Comparison of ENCODE assay signal across 8 mouse cellular contexts in genomic region chr2:31917636-31918035, GRCm38 (mm10). TPM values are rescaled to one million over a fixed set of nuclear protein-coding genes. Genes with fewer than 3 reads are reported as not detected.
DNase-seq lines count a peak whose midpoint lies in the region; ATAC-seq and TF ChIP-seq lines count a peak whose summit lies in the region.
"Had no signal": no experiment of that assay in that cellular context is flagged by ENCODE, and none has a peak within 500 bp of the region (broad histone marks: within the 10 kb centered on the region; RNA-seq: fewer than 3 reads in every experiment).

No protein-coding gene starts in this region.

- TF ChIP-seq EP300 in CH12.LX (IDR thresholded peaks at IDR 0.05; ENCODE audit: low read length), result no peak
- no peak for TF ChIP-seq EP300 in lung, postnatal 0 days (IDR thresholded peaks at IDR 0.05)

- H3K4me1 ChIP-seq in CH12.LX (ENCODE audit: control insufficient read depth in 1 of 2, insufficient read depth in 2 of 2), result peaks cover 3 to 7% of the 10 kb centered on the region in 2 experiments; a peak in 3 of 4 replicates
- no peaks in the 10 kb centered on the region for H3K4me1 ChIP-seq in embryonic facial prominence, embryonic 14.5 days (ENCODE audit: control insufficient read depth, insufficient read depth, low read length)
- no peaks in the 10 kb centered on the region for H3K4me1 ChIP-seq in lung, postnatal 0 days (ENCODE audit: insufficient read depth, low read depth, low read length)
- H3K4me1 ChIP-seq: lung, embryonic 15.5 days had no signal

- no peaks in the 10 kb centered on the region for H3K9me3 ChIP-seq in CH12.LX (replicated peaks; ENCODE audit: low read length)
- no peaks in the 10 kb centered on the region for H3K9me3 ChIP-seq in embryonic facial prominence, embryonic 14.5 days (ENCODE audit: control insufficient read depth, low read length)
- no peaks in the 10 kb centered on the region for H3K9me3 ChIP-seq in lung, postnatal 0 days (ENCODE audit: low read length)
- H3K9me3 ChIP-seq: lung, embryonic 15.5 days had no signal

- H3K4me2 ChIP-seq in CH12.LX (ENCODE audit: insufficient read depth, low read depth, poor library complexity, severe bottlenecking), result no peak overlapping the region
- H3K4me2 ChIP-seq in embryonic facial prominence, embryonic 14.5 days (ENCODE audit: low read depth, low read length), result no peak overlapping the region
- no peak overlapping the region for H3K4me2 ChIP-seq in lung, postnatal 0 days (replicated peaks; ENCODE audit: low read depth, low read length)
- H3K4me2 ChIP-seq: lung, embryonic 15.5 days had no signal

- ATAC-seq in embryonic facial prominence, embryonic 14.5 days (ENCODE audit: low read depth), result peak; percentile 60; the same call in 1 of the 2 replicates
- ATAC-seq in lung, postnatal 0 days, result no peak

- no peak for TF ChIP-seq POLR2A in CH12.LX (IDR thresholded peaks at IDR 0.05; ENCODE audit: low read depth, low read length)

- H3K9ac ChIP-seq in CH12.LX (ENCODE audit: insufficient read depth, low read depth), result no peak overlapping the region
- H3K9ac ChIP-seq in embryonic facial prominence, embryonic 14.5 days (ENCODE audit: low read depth, low read length), result no peak overlapping the region
- H3K9ac ChIP-seq in lung, postnatal 0 days (replicated peaks; ENCODE audit: low read depth), result no peak overlapping the region
- H3K9ac ChIP-seq: lung, embryonic 15.5 days had no signal

- H3K4me3 ChIP-seq in layer of hippocampus, adult 2 months, result no peak overlapping the region
- no peak overlapping the region for H3K4me3 ChIP-seq in CH12.LX (replicated peaks in 1 of 3; ENCODE audit: low read depth in 2 of 3, low read length in 2 of 3, poor library complexity in 1 of 3)
- no peak overlapping the region for H3K4me3 ChIP-seq in embryonic facial prominence, embryonic 14.5 days (ENCODE audit: low read depth, low read length)
- no peak overlapping the region for H3K4me3 ChIP-seq in lung, postnatal 0 days (ENCODE audit: low read depth, low read length)
- H3K4me3 ChIP-seq: lung, embryonic 15.5 days had no signal

- no peak overlapping the region for H3K27ac ChIP-seq in layer of hippocampus, adult 2 months
- H3K27ac ChIP-seq in CH12.LX (ENCODE audit: insufficient read depth, low read depth), result no peak overlapping the region
- no peak overlapping the region for H3K27ac ChIP-seq in embryonic facial prominence, embryonic 14.5 days (replicated peaks; ENCODE audit: low read depth, low read length)
- H3K27ac ChIP-seq in lung, postnatal 0 days (ENCODE audit: low read length), result no peak overlapping the region
- H3K27ac ChIP-seq: lung, embryonic 15.5 days had no signal

- TF ChIP-seq CTCF in layer of hippocampus, adult 2 months (conservative IDR thresholded peaks at IDR 0.05), result peak; percentile 82
- TF ChIP-seq CTCF in CH12.LX (conservative IDR thresholded peaks at IDR 0.05 in 1 of 2, IDR thresholded peaks at IDR 0.05 in 1 of 2; ENCODE audit: low read depth in 2 of 2, low read length in 2 of 2), result peak in 1 of 2 experiments; percentile 82; a peak in 2 of 4 replicates
- peak; percentile 74 for TF ChIP-seq CTCF in lung, postnatal 0 days (IDR thresholded peaks at IDR 0.05)

- peak; percentile 42 to 46 for DNase-seq in layer of hippocampus, adult 2 months (ENCODE audit: low spot score in 2 of 2)
- DNase-seq in layer of hippocampus, postnatal 36 days, result no peak
- peak; percentile 31 for DNase-seq in CH12.LX (ENCODE audit: extremely low read depth)
- DNase-seq in adipocyte (ENCODE audit: low spot score), result peak; percentile 64
- DNase-seq in embryonic facial prominence, embryonic 14.5 days (ENCODE audit: low spot score), result no peak
- DNase-seq in lung, postnatal 0 days (ENCODE audit: low spot score), result peak; percentile 51
- DNase-seq in thymus, postnatal 4 days, result peak; percentile 74

- H3K27me3 ChIP-seq in CH12.LX (replicated peaks), result peaks cover 75% of the 10 kb centered on the region
- H3K27me3 ChIP-seq in embryonic facial prominence, embryonic 14.5 days (replicated peaks; ENCODE audit: control insufficient read depth, insufficient read depth, low read length), result no peaks in the 10 kb centered on the region
- H3K27me3 ChIP-seq in lung, postnatal 0 days (replicated peaks; ENCODE audit: insufficient read depth, low read length), result no peaks in the 10 kb centered on the region

- dilution Hi-C loops in CH12.LX (cut with MboI; ENCODE audit: extremely low pct_ligation_motif_present, extremely low pct_unique_long_range_greater_than_20kb, low sequenced_read_pairs), result no loop called here

- TF ChIP-seq RAD21 in CH12.LX (IDR thresholded peaks at IDR 0.05; ENCODE audit: low read depth, low read length), result peak; percentile 82

- no peaks in the 10 kb centered on the region for H3K79me2 ChIP-seq in CH12.LX (replicated peaks; ENCODE audit: control insufficient read depth, extremely low read depth, insufficient read depth, poor library complexity, severe bottlenecking)

- in situ Hi-C loops in CH12.LX (cut with MboI; ENCODE audit: low pct_ligation_motif_present, low pct_unique_long_range_greater_than_20kb, low sequenced_read_pairs), result no loop called here

- 26% methylated on average over 4 of the region's 4 CpGs for WGBS in embryonic facial prominence, embryonic 14.5 days
- 20% methylated on average over 4 of the region's 4 CpGs for WGBS in lung, postnatal 0 days

- H3K36me3 ChIP-seq in CH12.LX (replicated peaks in 1 of 2; ENCODE audit: control insufficient read depth in 1 of 2, insufficient read depth in 1 of 2, low read length in 1 of 2), result no peaks in the 10 kb centered on the region
- no peaks in the 10 kb centered on the region for H3K36me3 ChIP-seq in embryonic facial prominence, embryonic 14.5 days (ENCODE audit: control insufficient read depth, insufficient read depth, low read length)
- no peaks in the 10 kb centered on the region for H3K36me3 ChIP-seq in lung, postnatal 0 days (ENCODE audit: insufficient read depth, low read length)
- H3K36me3 ChIP-seq: lung, embryonic 15.5 days had no signal

TF ChIP-seq in CH12.LX, 34 proteins besides CTCF, POLR2A, EP300 and RAD21:
- TF ChIP-seq MEF2A (IDR thresholded peaks at IDR 0.05; ENCODE audit: borderline replicate concordance, low read depth, low read length) (no peak), USF2 (conservative IDR thresholded peaks at IDR 0.05; ENCODE audit: low read depth, low read length) (no peak), SMC3 (IDR thresholded peaks at IDR 0.05; ENCODE audit: low read depth, low read length) (peak; percentile 64), NELFE (IDR thresholded peaks at IDR 0.05; ENCODE audit: low read depth, low read length) (0 out of 2 replicates have a peak, but pooled peaks have one; percentile 17), MAZ (IDR thresholded peaks at IDR 0.05; ENCODE audit: low read depth, low read length) (0 out of 2 replicates have a peak, but pooled peaks have one; percentile 34)

RNA-seq across cellular contexts. Expression of gene Lamc3, which starts 30.5 kb away (rescaled TPM):
- 1 to 10 TPM; 6.3 to 7.8 TPM for total RNA-seq in layer of hippocampus, adult 2 months (2021)
- total RNA-seq in layer of hippocampus, postnatal 36 days (2021), result 1 to 10 TPM; 5.7 to 7.2 TPM
- total RNA-seq in CH12.LX (2012; rRNA removed) (not detected in 2 replicates), CH12.LX (2014; rRNA removed) (not detected in 2 replicates)
- polyA plus RNA-seq in CH12.LX (2012; ENCODE audit: insufficient read length, low read depth), result not detected in 2 replicates
- polyA plus RNA-seq in embryonic facial prominence, embryonic 14.5 days (2014; fragmentation: Nextera tagmentation; extraction: Ambion mirVana), result 2.0 and 2.2 TPM in 2 replicates
- 2.9 and 3.4 TPM in 2 replicates for polyA plus RNA-seq in lung, postnatal 0 days (2015; fragmentation: Nextera tagmentation; extraction: Ambion mirVana)

RNA-seq across cellular contexts. Expression of gene Aif1l, which starts 32.3 kb away (rescaled TPM):
- 1 to 10 TPM; 6.0 to 7.4 TPM for total RNA-seq in layer of hippocampus, adult 2 months (2021)
- total RNA-seq in layer of hippocampus, postnatal 36 days (2021), result 1 to 10 TPM; 6.1 to 8.8 TPM
- total RNA-seq in CH12.LX (2012; rRNA removed) (0.81 and 2.1 TPM in 2 replicates), CH12.LX (2014; rRNA removed) (0.07 TPM in 1 of 2 replicates, not detected in the other)
- polyA plus RNA-seq in CH12.LX (2012; ENCODE audit: insufficient read length, low read depth), result 0.08 and 0.11 TPM in 2 replicates
- 31.2 and 33.9 TPM in 2 replicates for polyA plus RNA-seq in embryonic facial prominence, embryonic 14.5 days (2014; fragmentation: Nextera tagmentation; extraction: Ambion mirVana)
- polyA plus RNA-seq in lung, postnatal 0 days (2015; fragmentation: Nextera tagmentation; extraction: Ambion mirVana), result 11.7 and 12.6 TPM in 2 replicates

RNA-seq across cellular contexts. Expression of gene Nup214, which starts 56.6 kb away (rescaled TPM):
- 10 to 100 TPM; 67.0 to 69.3 TPM for total RNA-seq in layer of hippocampus, adult 2 months (2021)
- total RNA-seq in layer of hippocampus, postnatal 36 days (2021), result 10 to 100 TPM; 54.1 to 66.7 TPM
- total RNA-seq in CH12.LX (2012; rRNA removed) (50.9 and 61.0 TPM in 2 replicates), CH12.LX (2014; rRNA removed) (13.9 and 17.9 TPM in 2 replicates)
- 83.4 and 106 TPM in 2 replicates for polyA plus RNA-seq in CH12.LX (2012; ENCODE audit: insufficient read length, low read depth)
- polyA plus RNA-seq in embryonic facial prominence, embryonic 14.5 days (2014; fragmentation: Nextera tagmentation; extraction: Ambion mirVana), result 61.2 and 66.4 TPM in 2 replicates
- polyA plus RNA-seq in lung, postnatal 0 days (2015; fragmentation: Nextera tagmentation; extraction: Ambion mirVana), result 57.1 and 65.6 TPM in 2 replicates

Comparison
In these comparisons a context has a peak if more than half of its experiments do, and no peak if none do; other contexts are left out.
1. DNase-seq: peak in layer of hippocampus, adult 2 months (2 of 2), CH12.LX (single experiment), adipocyte (single experiment), lung, postnatal 0 days (single experiment) and thymus, postnatal 4 days (single experiment); none in layer of hippocampus, postnatal 36 days (0 of 2) and embryonic facial prominence, embryonic 14.5 days (single experiment).
2. RNA of gene Lamc3, which starts 30.5 kb away (total RNA-seq): 6.3 to 7.8 TPM in layer of hippocampus, adult 2 months and 5.7 to 7.2 TPM in layer of hippocampus, postnatal 36 days; not detected in CH12.LX; every median in the first group is over 4 times any median in the second.